Mouse (Mus musculus) adrenal gland, postnatal 36 days (tissue): ENCODE results near the gene Mapkap1. TPM values are rescaled to one million over a fixed set of nuclear protein-coding genes. Genes with fewer than 3 reads are reported as not detected.
A peak's percentile ranks its signal among the peaks of the same experiment; 100 is the strongest.

Source experiments
- DNase-seq, 2 experiments: peaks; one replicate each; pipeline ENCODE4 v3.0.0; 2021; ENCODE audit warnings: mixed read lengths in 1 of 2
- total RNA-seq, 2 experiments: library from RNA; stranded (reverse); gene quantifications; 2 replicates each; pipeline ENCODE4 v1.2.3; 2021

Mapkap1 gene
- total RNA-seq, 2 experiments from 2014 or later, result 77.5 to 88.6 TPM

DNA sequence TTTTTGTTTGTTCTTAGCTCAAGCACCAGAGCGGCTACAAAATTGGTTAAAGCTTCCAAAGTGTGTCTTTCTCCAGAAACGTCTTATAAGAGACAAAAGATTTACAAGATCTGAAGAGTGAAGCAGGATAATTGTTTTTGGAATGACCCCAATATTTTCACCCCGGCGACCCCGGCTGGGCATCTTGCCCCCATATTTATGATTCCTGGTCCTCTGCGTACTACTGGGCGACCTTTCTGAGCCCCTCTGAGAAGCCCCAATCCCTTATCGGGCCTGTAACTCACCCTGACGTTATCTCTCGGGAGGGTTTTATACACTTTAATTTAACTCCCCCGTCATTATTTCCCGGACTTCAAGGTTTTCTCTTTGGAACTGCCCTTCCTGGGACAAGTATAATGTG is 225.5 kb downstream of the Mapkap1 start:
- no peak for DNase-seq

DNA sequence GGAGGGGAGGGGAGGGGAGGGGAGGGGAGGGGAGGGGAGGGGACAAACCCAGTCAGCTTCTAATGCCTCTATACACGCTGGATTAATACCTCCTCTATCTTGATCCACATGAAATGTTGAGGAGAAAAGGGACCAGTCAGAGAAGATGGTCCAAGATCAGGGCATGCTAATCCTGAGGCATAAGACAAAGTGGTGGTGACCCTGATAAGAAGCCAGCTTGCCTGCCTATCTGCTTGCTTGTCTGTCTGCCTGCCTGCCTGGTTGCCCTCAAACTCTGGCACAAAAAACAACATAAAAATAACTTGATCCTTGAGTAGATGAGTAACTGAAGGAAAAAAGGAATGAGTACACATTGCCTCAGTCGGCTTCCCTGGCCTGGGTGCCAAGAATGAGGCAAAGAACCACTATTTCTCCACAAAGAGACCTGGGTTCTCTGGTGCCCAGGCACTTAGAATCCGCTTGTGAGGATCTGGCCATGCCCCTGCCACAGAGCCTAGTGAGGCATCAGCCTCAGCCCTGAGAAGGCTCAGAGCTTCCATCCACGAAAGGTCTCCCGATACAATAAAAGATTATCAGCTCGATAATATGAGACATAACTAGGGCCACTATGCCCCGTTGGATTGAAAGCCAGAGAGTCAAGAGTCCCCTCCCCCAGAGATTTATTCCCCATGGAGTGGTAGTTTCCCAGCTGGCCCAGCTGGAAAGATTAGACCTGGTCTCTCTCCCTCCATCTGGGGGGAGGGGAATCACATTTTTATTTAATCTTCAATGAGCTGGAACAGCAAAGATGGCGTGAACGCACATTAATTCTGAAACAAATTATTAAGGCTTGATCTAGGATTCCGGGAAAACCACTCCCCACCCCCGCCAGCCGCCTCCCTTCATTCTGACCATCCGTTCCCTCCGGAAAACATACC is 228.9 kb downstream of the Mapkap1 start:
- peak; percentile 48 to 55 for DNase-seq

DNA sequence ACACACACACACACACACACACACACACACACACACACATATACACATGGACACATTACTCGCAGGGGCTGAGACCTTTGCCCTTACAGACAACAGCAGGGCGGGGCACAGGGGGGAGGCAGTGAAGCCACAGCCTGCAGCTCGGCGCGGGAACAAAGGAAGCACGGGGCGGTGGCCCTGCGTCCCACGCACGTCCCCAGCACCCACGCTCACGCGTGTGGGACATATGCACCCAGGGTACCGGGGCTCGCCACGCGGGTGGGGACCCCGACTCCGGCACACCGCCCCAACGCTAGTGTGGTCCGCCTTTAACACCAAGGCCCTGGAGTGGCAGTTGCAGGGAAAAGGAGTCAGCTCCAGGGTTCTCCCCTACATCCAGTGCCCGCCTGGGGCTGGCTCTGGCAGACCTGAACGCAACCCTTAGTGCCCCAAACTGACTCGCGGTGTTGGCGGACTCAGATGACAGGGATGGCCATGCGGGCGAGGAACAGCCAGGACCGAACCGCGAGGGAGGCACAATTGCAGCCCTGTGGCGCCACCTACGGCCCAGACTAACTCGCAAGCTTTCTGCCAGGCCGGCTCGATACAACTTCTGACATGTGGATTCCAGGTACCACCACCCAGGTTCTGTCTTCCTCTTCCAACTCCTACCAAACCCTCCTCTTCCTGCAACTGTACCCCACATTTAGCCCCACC is 232.5 kb downstream of the Mapkap1 start:
- DNase-seq, result peak; percentile 93 to 94

DNA sequence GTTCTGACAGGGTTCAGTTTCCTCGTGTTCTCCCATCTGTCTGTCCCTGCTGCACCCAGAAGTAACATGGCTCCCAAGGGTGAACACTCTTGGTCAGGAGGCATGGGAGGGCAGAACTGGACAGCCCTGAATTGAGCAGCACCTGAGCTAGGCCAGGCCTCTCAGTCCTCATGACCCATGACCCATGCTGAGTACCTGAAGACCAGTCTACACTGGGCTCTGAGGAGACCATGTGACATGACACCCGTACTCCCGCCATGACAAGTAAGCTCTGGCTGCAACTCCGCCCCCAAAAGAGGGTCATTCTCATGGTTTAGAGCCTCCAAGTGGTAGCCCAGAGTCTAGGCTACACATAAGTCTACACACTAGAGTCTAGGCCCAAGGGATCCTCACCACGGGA is 233.2 kb downstream of the Mapkap1 start:
- DNase-seq, result no peak

DNA sequence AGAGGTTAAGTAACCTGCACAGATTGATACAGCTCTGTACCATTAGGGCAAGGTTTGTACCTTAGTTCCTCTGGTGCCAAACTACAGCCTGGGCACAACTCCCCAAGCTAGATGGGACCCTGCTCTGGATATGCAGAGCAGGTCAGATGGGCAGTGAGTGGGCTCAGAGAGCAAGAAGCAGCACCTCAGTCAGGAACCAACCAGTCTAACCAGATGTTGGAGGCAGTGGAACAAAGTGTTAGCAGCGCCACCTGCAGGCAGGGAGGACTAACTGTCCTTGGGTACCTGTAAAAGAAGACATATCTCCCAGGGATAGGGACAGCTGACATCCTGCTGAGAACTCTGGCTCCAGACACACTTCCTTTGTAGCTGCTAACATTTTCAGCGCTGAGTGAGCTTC is 235.8 kb downstream of the Mapkap1 start:
- DNase-seq, result no peak

DNA sequence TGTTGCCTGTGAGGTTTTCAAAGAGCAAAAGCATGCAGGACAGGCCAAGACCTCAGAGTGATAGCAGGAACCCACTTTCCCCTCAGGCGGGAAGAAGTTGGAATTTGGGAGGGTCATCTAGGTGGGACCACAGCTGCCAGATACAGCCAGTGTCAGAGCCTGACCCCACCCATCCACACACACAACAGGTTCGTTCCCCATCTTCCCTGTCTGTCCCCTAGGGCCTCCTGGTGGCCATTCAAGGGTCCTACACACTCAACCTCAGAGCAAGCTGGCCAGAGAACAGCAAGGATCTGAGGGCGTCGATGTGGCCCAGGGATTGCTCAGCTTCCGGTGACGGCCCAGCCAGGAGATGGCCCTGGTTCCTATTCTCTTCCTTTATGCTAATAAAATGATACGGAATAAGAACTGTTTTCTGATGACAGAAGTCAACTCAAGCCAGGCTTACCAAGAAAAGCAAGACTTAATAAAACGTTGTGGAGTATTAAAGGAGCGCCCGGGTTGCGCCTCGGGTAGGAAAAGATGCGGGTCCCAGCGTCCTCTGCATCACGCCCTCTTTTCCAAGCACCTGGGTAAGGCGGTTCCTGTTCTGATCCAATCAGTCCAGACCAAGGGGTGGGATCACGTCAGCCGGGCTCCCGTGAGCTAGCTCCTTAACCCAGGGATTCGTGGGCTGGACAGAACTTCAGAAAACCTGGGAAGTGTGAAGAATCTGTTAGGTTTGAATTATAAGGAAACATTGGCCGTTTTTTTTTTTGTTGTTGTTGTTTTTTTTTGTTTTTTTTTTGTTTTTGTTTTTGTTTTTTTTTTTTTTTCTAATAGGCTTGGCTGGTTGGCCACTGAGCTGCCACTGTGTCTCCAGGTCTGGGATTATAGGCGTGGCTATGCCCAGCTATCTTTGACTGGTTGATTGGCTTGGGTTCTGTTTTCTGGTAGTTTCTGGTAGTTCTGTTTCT is 238.3 kb downstream of the Mapkap1 start:
- peak; percentile 27 to 47 for DNase-seq

DNA sequence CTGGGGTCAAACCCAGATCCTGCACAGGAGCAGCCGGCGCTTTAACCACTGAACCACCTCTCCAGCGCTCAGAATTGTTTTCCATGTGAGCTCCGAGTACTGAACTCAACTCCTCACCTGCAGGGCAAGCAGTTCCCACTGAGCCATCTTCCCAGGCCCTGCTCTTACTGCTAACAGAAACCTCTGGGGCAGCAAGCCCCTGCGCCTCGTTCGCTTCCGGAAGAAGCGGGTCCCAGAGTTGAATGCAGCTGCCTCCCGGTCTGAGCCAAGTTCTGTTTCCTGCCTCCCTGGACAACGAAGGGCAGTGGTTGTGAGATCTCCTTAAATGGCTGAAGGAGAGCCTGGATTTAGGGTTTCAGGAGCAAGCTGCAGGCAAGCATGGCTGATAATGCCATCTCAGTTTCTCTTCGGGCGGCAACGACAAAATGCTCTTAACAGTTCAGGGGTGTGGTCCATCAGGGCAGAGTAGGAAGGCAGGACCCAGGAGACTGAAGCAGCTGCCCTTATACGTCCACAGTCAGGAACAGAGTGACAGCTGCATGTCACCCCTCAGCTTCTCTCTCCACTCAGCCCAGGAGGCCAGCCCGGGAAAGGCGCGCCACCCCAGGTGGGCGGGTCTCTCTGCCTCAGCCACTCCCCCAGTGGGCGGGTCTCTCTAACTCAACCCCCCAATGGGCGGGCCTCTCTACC is 239.4 kb downstream of the Mapkap1 start:
- DNase-seq, result peak; percentile 79 to 90

DNA sequence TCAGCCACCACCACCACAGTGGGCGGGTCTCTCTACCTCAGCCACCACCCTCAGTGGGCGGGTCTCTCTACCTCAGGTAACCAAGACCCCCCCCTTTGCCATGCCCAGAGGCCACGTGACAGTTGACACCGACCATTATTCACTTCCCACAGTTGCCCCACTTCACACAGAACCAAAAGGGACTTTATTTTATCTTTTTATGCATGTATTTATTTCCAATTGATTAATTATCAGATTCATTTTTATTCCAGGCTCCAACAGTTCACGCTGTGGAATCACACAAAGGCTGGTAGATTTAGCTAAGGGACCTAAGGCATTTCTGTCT is 239.9 kb downstream of the Mapkap1 start:
- no peak for DNase-seq

DNA sequence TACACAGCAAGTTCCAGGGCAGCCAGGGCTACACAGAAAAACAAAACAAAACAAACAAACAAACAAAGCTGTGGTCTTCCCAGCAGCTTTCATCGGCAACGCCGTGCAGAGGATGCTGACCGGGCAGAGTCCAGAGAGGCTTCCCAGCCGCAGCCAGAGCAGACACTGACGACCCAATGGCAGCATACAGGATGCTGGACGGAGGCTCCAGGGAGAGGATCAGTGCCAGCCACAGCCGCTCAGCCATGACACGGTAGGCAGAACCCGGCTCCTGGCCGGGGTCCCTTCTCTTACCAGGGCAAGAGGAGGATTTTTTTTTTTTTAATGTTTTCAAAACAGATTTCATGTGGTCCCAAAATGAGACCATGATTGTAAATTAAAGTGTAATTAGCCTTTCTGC is 240.8 kb downstream of the Mapkap1 start:
- no peak for DNase-seq

DNA sequence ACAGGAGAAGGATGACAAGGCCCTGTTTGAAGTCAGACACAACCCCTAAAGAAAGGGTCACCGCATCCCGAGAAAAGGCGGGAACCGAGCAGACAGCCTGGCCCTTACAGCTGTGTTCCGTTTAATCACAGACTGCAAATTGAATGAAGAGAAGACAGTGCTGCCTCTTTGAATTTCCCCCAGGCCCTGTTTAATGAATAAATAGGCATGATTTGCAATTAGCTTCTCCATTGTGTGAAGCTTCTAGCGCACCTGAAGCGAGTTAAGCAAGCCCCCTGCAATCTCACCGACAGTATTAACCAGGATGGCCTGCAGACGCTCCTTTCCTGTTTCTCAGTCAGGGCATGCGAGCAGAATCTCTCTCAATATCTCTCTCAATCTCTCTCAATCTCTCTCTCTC is 261.2 kb downstream of the Mapkap1 start:
- DNase-seq, result no peak

DNA sequence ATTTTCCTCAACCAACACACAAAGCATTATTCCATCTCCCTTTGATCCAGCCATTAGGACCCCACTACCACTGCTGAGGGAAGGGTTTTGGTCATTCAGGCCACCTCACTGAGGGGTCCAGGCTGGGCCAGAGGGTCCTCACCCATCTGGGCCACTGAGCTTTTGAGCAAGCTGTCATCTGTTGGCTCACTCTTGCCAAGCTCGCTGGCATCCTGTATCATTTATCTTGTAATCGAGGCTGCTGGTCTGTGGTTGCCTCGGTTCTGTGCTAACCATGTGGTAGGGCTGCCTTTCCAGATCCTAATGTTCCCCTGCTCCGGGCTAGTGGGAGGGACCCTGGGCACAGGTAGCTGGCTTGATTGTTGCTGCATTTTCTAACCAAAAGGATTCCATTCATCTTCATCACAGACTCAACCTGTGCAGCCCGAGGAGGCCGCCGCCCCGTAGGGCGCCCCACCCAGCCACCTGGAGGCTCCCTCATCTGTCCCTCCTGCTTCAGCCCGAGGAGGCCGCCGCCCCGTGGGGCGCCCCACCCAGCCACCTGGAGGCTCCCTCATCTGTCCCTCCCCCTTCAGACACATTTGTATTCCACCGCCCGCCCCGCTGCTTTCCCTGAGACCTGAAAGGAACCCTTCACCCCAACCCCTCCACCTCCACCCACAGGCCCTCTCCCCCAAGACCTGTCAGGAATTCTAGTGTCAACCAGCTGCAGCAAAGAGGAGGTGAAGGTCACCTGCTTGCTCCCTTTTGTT is 262.0 kb downstream of the Mapkap1 start:
- no peak for DNase-seq

DNA sequence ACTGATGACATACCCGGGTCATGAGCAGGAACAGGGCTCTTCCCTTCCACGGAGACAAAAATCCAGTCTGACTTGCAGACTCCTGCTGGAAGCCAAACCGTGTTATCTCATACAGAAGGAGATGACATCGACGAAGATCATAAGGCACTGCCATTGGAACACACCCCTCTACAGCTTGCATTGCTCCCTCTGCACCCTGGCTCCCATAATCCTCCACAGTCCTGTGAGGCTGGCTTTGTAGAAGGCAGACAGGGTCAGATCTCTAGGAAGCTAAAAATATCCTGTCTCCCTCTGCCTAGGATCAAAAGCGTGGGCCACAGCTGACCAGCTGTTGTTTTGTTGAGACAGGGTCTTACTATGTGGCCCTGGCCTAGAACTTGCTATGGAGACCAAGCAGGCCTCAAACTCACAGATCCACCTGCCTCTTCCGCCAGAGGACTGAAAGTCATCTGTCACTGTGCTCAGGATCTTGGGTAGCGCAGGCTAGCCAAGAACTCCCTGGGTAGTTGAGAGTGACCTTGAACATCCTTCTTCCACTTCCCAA is 262.7 kb downstream of the Mapkap1 start:
- no peak for DNase-seq

DNA sequence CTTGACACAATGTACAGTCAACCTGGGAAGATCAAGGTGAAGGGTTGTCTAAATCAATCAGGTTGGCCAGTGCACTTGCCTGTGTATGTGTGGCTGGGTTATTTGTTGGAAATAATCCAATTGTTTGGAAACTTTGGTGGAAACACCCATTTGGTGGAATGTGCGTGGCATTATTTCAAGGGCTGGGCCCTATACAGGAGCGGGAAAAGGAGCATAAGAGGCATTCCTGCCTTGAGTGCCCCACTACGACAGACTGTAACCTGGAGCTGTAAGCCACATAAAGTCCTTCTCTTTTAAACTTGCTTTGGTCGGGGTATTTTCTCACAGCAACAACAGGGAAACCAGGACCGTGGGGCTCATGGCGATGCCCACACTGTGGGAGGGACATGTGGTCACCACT is 263.9 kb downstream of the Mapkap1 start:
- DNase-seq, result no peak

DNA sequence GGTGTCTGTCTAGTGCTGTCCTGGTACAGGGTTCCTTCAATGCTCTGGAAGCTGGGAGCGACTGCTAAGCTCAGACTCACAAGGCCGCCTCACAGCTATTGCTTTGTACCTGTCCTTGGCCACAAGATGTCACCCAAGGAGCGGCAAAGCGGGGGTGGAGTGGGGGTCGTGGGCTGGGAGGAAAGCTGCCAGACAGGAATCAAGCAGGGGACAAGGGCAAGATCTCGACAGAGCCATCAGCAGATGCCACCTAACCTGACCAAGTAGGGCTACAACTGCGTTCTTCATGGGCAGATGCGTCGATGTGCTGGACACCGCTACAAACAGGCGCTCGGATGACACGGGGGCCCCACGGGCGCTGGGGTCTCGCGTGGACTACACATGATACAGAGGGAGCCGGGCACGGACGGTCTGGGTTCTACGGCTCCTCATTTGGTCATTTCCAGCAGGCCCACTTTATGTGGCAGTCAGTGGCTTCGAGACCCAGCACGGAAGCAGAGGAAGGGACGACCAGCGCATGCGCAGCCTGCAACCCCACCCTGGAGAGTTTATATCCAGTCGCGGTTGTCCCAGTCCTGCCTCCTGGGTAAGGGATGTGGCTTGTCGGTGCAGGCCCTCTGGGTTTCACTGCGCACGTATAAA is 264.9 kb downstream of the Mapkap1 start:
- DNase-seq, result peak; percentile 63 to 70

DNA sequence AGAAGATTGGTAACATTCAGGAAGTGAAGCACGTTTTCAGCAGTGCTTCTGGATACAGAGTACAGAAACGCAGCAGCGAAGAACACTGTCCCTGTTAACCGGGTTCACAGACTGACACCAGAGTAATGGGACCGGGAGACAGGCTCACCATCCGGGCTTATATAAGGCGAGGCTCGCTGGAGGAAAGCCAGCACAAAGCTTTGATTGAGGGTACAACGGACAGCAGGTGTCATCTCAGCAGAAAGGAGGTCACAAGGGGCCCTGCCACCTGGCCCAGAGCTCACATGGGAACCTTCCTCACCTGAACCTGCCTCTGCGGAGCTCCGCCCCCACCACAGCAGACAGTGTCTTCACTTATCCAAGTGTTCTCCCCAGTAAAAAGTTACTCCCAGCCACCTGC is 267.3 kb downstream of the Mapkap1 start:
- no peak for DNase-seq

Other genes starting within 250 kb of the Mapkap1 start
- 100 to 1,000 TPM; 103 to 105 TPM for gene Pbx3, start 33.6 kb upstream of the Mapkap1 start, total RNA-seq